Mouse (Mus musculus): ENCODE measurements at regions not wholly inside any gene's neighbourhood (a gene's known extent, or its start where the extent isn't known, plus 50 kb on each side); places are given as distances from the start of the nearest gene placed in this dataset.

DNA sequence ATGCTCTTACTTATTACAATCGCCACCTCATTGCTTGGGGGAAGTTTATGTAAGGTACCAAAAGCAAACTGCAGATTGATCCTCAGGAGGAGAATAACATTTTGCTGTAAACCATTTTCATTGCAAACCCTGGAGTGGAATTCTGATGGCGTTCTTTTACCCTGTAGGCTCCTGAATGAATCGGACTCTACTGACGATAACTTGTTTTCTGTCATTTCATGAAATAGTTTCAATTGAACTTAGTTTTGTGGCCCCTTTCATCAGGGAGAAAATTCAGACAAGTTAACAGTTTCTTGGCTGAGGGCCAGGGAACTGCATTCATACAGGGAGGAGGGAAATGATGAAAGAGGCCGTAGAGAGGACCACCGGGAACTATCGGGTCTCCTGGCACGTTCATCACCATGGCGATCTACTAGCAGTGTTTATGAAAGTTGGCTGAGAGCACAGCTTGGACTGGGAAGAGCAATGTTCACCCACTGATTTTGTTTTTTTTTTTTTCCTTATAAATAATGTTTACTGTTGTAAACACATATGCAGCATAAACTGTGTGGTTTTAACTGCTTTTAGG is 266.7 kb downstream of the Stim2 start:
- H3K9me3 ChIP-seq = no peaks in the 10 kb centered on the region
- 23% methylated on average over 9 of the region's 9 CpGs for WGBS
- no peak overlapping the region for H3K4me3 ChIP-seq
- H3K4me2 ChIP-seq = peak overlapping the region; percentile 14; the same call in 1 of the 2 replicates
- H3K4me1 ChIP-seq (replicated peaks) = peaks cover 8% of the 10 kb centered on the region; the same call in 1 of the 2 replicates
- H3K27me3 ChIP-seq = no peaks in the 10 kb centered on the region
- H3K9ac ChIP-seq = no peak overlapping the region
- peak; percentile 82; the same call in 1 of the 2 replicates for ATAC-seq (ENCODE audit: low FRiP score, low read depth)
- H3K36me3 ChIP-seq = no peaks in the 10 kb centered on the region
- H3K27ac ChIP-seq (replicated peaks) = no peak overlapping the region

DNA sequence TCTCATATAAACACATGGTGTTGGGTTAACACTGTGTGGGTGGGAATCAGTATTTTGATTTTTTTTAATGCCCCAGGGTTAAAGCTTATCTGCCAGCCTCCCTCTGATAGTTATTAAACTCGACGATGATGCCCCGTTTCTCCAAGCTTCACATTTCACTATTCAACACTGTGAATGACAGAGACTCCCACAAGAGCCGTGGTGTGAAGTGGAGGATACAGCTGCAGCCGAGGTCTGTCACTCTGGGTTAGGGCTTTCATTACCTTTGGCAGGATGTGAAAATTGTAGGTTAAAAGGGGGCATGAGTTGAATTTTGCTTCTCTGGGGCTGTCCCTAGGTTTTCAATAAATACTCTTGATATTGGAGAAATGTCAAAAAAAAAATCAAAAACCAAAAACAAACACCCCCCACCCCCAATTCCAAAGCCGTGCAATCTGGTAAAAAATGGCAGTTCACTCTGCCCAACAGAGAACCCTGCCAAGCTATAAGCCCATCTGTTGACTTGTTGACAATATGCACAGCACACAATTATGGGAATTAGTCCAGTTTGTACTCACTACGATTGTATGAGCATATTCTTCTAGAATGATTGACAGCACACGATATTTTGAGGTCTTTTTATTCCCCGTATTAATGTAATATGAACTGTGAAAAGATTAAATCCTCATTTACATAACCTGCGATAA is 269.7 kb downstream of the Stim2 start:
- Histone ChIP-seq H3K27ac (replicated peaks) (no peak overlapping the region), H3K4me2 (no peak overlapping the region), H3K27me3 (no peaks in the 10 kb centered on the region), H3K9me3 (no peaks in the 10 kb centered on the region), H3K4me1 (replicated peaks) (peaks cover 8% of the 10 kb centered on the region; the same call in 1 of the 2 replicates), H3K4me3 (no peak overlapping the region), H3K9ac (no peak overlapping the region), H3K36me3 (no peaks in the 10 kb centered on the region)
- 0 out of 2 replicates have a peak, but pooled peaks have one; percentile 34 for ATAC-seq (ENCODE audit: low FRiP score, low read depth)
- 58% methylated on average over 10 of the region's 10 CpGs for WGBS

DNA sequence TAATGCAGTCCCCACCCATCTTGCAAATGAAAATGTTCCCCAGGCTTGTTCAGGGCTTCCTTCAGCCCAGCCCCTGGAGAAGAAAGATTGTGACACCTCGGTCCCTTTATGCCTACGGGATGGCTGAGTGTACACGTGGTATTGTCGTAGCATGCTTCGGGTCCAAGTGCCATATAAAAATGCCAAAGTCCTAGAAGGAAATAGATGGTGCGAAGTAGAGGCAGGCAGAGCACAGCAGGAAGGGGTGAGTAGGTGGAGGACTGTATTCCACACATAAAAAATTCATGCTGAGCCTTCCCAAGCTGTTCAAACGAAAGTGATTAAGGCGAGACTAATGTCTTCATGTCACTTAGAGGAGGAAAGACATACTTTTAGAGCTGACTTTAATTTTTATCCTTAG is 281.1 kb downstream of the Stim2 start:
- H3K4me1 ChIP-seq (replicated peaks) = 0 out of 2 replicates have a peak, but pooled peaks cover 9% of the 10 kb centered on the region
- no peaks in the 10 kb centered on the region for H3K9me3 ChIP-seq
- no peak overlapping the region for H3K9ac ChIP-seq
- H3K27me3 ChIP-seq = no peaks in the 10 kb centered on the region
- 42% methylated on average over 8 of the region's 8 CpGs for WGBS
- no peaks in the 10 kb centered on the region for H3K36me3 ChIP-seq
- ATAC-seq (ENCODE audit: low FRiP score, low read depth) = no peak
- no peak overlapping the region for H3K4me3 ChIP-seq
- peak overlapping the region; percentile 12; the same call in 1 of the 2 replicates for H3K4me2 ChIP-seq
- H3K27ac ChIP-seq (replicated peaks) = no peak overlapping the region

DNA sequence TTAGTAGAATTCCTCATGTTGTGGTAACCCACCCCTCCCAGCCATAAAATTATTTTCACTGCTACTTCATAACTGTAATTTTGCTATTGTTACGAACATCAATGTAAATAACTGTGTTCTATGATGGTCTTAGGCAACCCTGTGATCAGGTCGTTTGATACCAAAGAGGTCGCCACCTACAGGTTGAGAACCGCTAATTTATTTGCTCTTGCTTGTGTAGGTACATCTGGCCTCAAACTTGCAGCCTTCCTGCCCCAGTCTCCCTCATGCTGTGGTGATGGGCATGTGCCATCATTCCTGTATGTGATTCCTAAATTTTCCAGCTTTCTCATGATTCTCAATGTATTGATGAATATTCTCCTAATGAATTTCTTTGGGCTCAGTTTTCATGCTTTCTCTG is 282.4 kb downstream of the Stim2 start:
- H3K9ac ChIP-seq = no peak overlapping the region
- H3K27me3 ChIP-seq = no peaks in the 10 kb centered on the region
- no peaks in the 10 kb centered on the region for H3K36me3 ChIP-seq
- no peak overlapping the region for H3K27ac ChIP-seq (replicated peaks)
- no peak for ATAC-seq (ENCODE audit: low FRiP score, low read depth)
- 0 out of 2 replicates have a peak, but pooled peaks cover 9% of the 10 kb centered on the region for H3K4me1 ChIP-seq (replicated peaks)
- 52% methylated on average over 4 of the region's 4 CpGs for WGBS
- no peaks in the 10 kb centered on the region for H3K9me3 ChIP-seq
- H3K4me2 ChIP-seq = no peak overlapping the region
- H3K4me3 ChIP-seq = no peak overlapping the region

DNA sequence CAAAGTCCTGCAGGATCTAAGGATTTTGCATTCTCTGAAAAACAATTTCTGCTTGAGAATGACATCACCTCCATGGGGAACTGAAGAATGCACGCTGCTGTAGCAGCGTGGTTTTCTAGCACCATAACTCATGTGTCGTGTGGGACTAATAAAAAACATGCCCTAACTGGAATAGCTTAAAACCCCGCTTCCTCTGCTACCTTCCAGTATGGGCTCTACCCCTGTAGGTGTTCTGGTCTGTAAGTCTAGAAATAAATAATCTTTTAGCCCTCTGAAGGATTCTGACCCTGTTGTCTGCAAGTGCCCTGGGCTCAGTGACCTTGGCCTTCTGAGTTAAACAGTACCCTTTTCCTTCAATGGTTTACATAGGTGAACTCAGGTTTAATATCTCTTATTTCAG is 282.8 kb downstream of the Stim2 start:
- Histone ChIP-seq H3K36me3 (no peaks in the 10 kb centered on the region), H3K9ac (no peak overlapping the region), H3K4me1 (replicated peaks) (0 out of 2 replicates have a peak, but pooled peaks cover 9% of the 10 kb centered on the region), H3K4me3 (no peak overlapping the region), H3K4me2 (no peak overlapping the region), H3K27ac (replicated peaks) (no peak overlapping the region), H3K27me3 (no peaks in the 10 kb centered on the region), H3K9me3 (no peaks in the 10 kb centered on the region)
- WGBS = 53% methylated on average over 4 of the region's 4 CpGs
- ATAC-seq (ENCODE audit: low FRiP score, low read depth) = no peak

DNA sequence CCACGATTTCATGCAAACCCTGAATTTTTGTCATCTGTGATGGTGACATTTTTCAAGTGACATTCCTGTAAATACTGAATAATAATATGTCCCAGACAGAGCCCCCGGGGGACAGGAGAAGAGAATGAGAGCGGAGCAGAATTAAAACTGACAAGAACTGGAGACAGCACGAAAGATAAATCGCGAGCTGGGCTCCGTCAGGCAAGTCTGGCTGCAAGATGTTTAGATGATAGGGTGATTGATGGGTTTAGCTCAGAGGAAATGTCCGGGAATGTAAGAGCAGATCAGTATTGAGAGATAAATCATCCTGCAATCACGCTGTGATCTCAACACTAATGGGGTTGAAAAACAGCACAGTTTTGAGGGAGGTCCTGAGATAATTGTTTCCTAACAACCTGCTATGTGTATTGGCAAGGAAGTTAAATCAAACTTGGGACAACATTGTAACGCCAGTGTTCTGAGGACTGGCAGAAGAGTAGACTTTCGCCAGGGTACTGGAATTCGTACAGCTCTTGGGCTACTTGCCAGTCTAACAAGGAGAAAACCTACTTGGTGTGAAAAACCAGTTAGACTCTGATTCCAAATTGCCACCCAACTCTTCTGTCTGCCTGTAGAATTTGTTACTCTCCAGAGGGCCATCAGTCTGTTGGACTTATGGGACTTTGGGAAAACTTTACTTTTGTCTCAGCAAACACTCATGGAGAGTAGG is 292.2 kb downstream of the Stim2 start:
- H3K9ac ChIP-seq = no peak overlapping the region
- H3K9me3 ChIP-seq = no peaks in the 10 kb centered on the region
- WGBS = 42% methylated on average over 12 of the region's 12 CpGs
- ATAC-seq (ENCODE audit: low FRiP score, low read depth) = peak; percentile 51; the same call in 1 of the 2 replicates
- H3K4me3 ChIP-seq = no peak overlapping the region
- H3K36me3 ChIP-seq = no peaks in the 10 kb centered on the region
- H3K27ac ChIP-seq (replicated peaks) = no peak overlapping the region
- H3K4me1 ChIP-seq (replicated peaks) = no peaks in the 10 kb centered on the region
- no peak overlapping the region for H3K4me2 ChIP-seq
- H3K27me3 ChIP-seq = no peaks in the 10 kb centered on the region

DNA sequence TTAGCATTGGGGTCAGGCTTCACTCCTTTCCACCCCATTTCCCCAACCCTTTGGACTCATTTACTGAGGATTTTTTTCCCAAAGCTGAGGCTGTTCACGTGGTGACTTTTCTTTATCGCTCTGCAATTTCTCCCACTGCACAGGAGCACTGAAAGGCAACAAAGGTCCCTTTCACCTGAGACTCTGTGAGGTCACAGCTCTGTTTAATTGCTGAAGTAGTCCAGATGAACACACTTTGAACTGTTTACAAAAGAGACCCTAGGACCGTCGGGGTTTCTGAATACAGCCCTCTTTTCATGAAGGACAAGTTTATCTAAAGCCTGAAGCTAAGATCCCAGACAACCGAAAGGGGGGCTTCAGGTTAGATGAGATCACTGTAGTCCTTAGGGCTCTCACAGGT is 293.6 kb downstream of the Stim2 start:
- Histone ChIP-seq H3K9ac (no peak overlapping the region), H3K36me3 (no peaks in the 10 kb centered on the region), H3K4me1 (replicated peaks) (no peaks in the 10 kb centered on the region), H3K9me3 (no peaks in the 10 kb centered on the region), H3K27me3 (no peaks in the 10 kb centered on the region), H3K4me3 (no peak overlapping the region), H3K4me2 (no peak overlapping the region), H3K27ac (replicated peaks) (no peak overlapping the region)
- WGBS = 56% methylated on average over 5 of the region's 5 CpGs
- no peak for ATAC-seq (ENCODE audit: low FRiP score, low read depth)

DNA sequence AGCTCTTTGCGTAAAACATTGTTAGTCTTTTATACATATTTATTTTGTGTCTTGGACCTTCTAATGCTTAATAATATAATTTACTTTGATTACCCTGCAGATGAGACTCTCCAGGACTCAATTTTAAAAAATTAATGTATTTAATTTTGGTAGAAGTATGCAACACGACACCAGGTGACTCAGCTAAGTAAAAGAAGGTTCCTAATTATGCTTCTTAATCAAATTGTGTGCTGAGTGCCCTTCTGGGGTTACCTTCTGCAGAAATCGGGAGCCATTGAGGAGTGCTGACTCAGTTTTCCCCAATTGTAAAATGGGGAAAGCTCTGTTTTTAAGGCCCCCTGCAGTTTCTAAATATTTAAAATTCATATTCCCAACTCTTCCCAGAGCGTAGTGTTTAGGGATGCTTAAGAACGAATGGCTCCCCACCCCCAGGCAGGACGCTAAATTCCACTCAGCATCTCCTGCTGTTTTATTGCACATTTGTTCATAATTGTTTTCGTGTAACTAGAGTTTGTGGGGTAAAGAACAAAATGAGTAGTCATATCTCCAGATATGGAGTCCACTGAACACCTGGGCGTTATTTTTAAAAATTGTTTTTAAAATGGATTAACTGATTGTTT is 315.5 kb downstream of the Stim2 start:
- Histone ChIP-seq H3K9ac (no peak overlapping the region), H3K4me1 (replicated peaks) (no peaks in the 10 kb centered on the region), H3K36me3 (no peaks in the 10 kb centered on the region), H3K4me3 (no peak overlapping the region), H3K27ac (replicated peaks) (no peak overlapping the region), H3K27me3 (no peaks in the 10 kb centered on the region), H3K9me3 (no peaks in the 10 kb centered on the region), H3K4me2 (no peak overlapping the region)
- ATAC-seq (ENCODE audit: low FRiP score, low read depth) = no peak
- 65% methylated on average over 8 of the region's 8 CpGs for WGBS

DNA sequence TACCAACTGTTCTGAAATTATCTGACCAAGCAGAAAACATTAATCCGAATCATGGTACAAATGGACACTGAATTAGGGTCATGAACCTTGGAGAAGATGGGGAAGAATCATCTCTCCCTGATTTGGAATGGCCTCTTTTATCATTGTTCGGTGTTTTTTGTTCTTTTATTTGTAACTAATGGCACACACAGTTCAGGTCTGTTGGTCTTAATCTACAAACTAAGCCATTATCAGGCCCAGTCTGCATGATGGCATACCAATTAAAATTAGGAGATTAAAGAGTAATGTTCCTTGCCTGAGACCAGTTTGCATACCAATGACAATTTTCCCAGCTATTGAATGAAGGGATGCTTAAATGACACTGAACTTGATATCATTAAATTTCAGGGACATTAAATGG is 332.1 kb downstream of the Stim2 start:
- no peaks in the 10 kb centered on the region for H3K36me3 ChIP-seq
- no peak overlapping the region for H3K4me2 ChIP-seq
- no peak overlapping the region for H3K4me3 ChIP-seq
- no peaks in the 10 kb centered on the region for H3K9me3 ChIP-seq
- no peak overlapping the region for H3K9ac ChIP-seq
- H3K27ac ChIP-seq (replicated peaks) = no peak overlapping the region
- ATAC-seq (ENCODE audit: low FRiP score, low read depth) = no peak
- 78% methylated on average over 2 of the region's 2 CpGs for WGBS
- no peaks in the 10 kb centered on the region for H3K27me3 ChIP-seq
- H3K4me1 ChIP-seq (replicated peaks) = no peaks in the 10 kb centered on the region

DNA sequence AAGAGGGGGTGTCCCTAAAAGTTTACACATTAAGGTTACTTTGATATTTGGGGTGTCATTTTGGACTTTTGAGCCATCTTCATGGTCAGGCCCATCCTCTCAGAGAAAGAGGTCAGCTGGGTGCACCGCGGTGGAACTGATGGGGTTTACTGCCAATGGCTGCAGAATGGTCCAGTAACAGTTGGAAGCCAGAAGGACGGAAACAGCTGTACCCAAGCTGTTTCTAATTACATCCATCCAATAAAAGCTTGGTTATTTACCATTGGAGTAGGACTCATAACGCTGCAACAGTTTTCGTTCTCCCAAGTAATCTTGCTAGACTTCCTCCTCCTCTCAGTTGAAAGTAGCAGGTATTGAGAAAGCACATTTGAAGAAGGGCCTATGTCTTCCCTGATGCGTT is 344.7 kb downstream of the Stim2 start:
- 80% methylated on average over 6 of the region's 6 CpGs for WGBS
- H3K4me1 ChIP-seq (replicated peaks) = no peaks in the 10 kb centered on the region
- H3K36me3 ChIP-seq = no peaks in the 10 kb centered on the region
- no peak for ATAC-seq (ENCODE audit: low FRiP score, low read depth)
- no peak overlapping the region for H3K4me2 ChIP-seq
- H3K4me3 ChIP-seq = no peak overlapping the region
- H3K9me3 ChIP-seq = no peaks in the 10 kb centered on the region
- no peak overlapping the region for H3K27ac ChIP-seq (replicated peaks)
- no peaks in the 10 kb centered on the region for H3K27me3 ChIP-seq
- H3K9ac ChIP-seq = no peak overlapping the region

DNA sequence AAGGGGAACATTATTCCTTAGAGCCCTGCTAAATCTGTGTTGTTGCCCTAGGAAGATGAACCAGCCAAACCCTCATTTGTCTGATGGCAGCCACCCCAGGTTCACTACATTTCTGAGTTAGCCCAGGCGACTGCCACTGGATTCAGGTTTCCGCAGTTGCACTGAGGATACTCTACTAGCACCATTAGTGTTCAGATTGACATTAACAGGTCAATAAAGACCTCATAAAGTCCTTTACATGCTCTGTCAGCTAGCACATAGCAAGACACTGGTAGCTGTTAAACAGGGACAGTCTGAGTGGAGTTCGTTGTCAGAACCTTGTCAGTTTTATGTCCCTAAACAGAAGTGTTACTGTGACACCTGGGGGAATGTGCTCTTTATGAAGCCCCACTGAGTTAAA is 345.1 kb downstream of the Stim2 start:
- Histone ChIP-seq H3K4me3 (no peak overlapping the region), H3K4me1 (replicated peaks) (no peaks in the 10 kb centered on the region), H3K27ac (replicated peaks) (no peak overlapping the region), H3K9me3 (no peaks in the 10 kb centered on the region), H3K27me3 (no peaks in the 10 kb centered on the region), H3K36me3 (no peaks in the 10 kb centered on the region), H3K9ac (no peak overlapping the region), H3K4me2 (no peak overlapping the region)
- ATAC-seq (ENCODE audit: low FRiP score, low read depth) = no peak
- 86% methylated on average over 3 of the region's 3 CpGs for WGBS

Measured in hindbrain, embryonic 15.5 days (tissue).